In genomic region chr9:53673571-53673970, GRCm38 (mm10) we compare ENCODE assay signal across 9 mouse cellular contexts. TPM values are rescaled to one million over a fixed set of nuclear protein-coding genes. Genes with fewer than 3 reads are reported as not detected.
DNase-seq lines count a peak whose midpoint lies in the region; ATAC-seq and TF ChIP-seq lines count a peak whose summit lies in the region.
"Had no signal": no experiment of that assay in that cellular context is flagged by ENCODE, and none has a peak within 500 bp of the region (broad histone marks: within the 10 kb centered on the region; RNA-seq: fewer than 3 reads in every experiment).

No protein-coding gene starts in this region.

- no peaks in the 10 kb centered on the region for H3K4me1 ChIP-seq in kidney, embryonic 16.5 days (ENCODE audit: insufficient read depth, low read length)
- peaks cover 3% of the 10 kb centered on the region; the same call in 1 of the 2 replicates for H3K4me1 ChIP-seq in embryonic facial prominence, embryonic 10.5 days
- no peaks in the 10 kb centered on the region for H3K4me1 ChIP-seq in midbrain, postnatal 0 days (ENCODE audit: insufficient read depth, low read length)
- H3K4me1 ChIP-seq: embryonic facial prominence, embryonic 15.5 days had no signal

- intact Hi-C loops in left cerebral cortex, postnatal 10 days (cut with DNase I), result no loop called here

- H3K27ac ChIP-seq in kidney, embryonic 16.5 days (ENCODE audit: low read length), result no peak overlapping the region
- H3K27ac ChIP-seq in embryonic facial prominence, embryonic 10.5 days (replicated peaks), result no peak overlapping the region
- no peak overlapping the region for H3K27ac ChIP-seq in midbrain, postnatal 0 days (ENCODE audit: low read depth, low read length)
- H3K27ac ChIP-seq: embryonic facial prominence, embryonic 15.5 days had no signal

- no peaks in the 10 kb centered on the region for H3K27me3 ChIP-seq in kidney, embryonic 16.5 days (ENCODE audit: insufficient read depth, low read length)
- no peaks in the 10 kb centered on the region for H3K27me3 ChIP-seq in embryonic facial prominence, embryonic 10.5 days (replicated peaks; ENCODE audit: low read depth, poor library complexity, severe bottlenecking)
- H3K27me3 ChIP-seq in midbrain, postnatal 0 days (ENCODE audit: insufficient read depth, low read length), result no peaks in the 10 kb centered on the region
- H3K27me3 ChIP-seq: embryonic facial prominence, embryonic 15.5 days had no signal

- no peaks in the 10 kb centered on the region for H3K9me3 ChIP-seq in kidney, embryonic 16.5 days (ENCODE audit: low read length)
- 0 out of 2 replicates have a peak, but pooled peaks cover 2% of the 10 kb centered on the region for H3K9me3 ChIP-seq in embryonic facial prominence, embryonic 10.5 days
- H3K9me3 ChIP-seq in midbrain, postnatal 0 days (ENCODE audit: low read length), result no peaks in the 10 kb centered on the region

- no peak overlapping the region for H3K4me2 ChIP-seq in kidney, embryonic 16.5 days (replicated peaks; ENCODE audit: low read depth, low read length)
- no peak overlapping the region for H3K4me2 ChIP-seq in midbrain, postnatal 0 days (ENCODE audit: low read depth, low read length, poor library complexity, severe bottlenecking)
- H3K4me2 ChIP-seq: embryonic facial prominence, embryonic 15.5 days had no signal

- 13% methylated on average over 3 of the region's 3 CpGs for WGBS in kidney, embryonic 16.5 days
- WGBS in embryonic facial prominence, embryonic 10.5 days, result 21% methylated on average over 3 of the region's 3 CpGs
- WGBS in midbrain, postnatal 0 days, result 24% methylated on average over 3 of the region's 3 CpGs

- peak; percentile 70 for TF ChIP-seq CTCF in midbrain, postnatal 0 days (IDR thresholded peaks at IDR 0.05)

- ATAC-seq in kidney, embryonic 16.5 days (ENCODE audit: low FRiP score, low TSS enrichment), result no peak
- no peak for ATAC-seq in midbrain, postnatal 0 days (ENCODE audit: low FRiP score)

- peak; percentile 84 for DNase-seq in kidney, adult 18-20 months
- peak; percentile 83 for DNase-seq in adrenal gland, postnatal 10 days
- peak; percentile 56 for DNase-seq in embryonic facial prominence, embryonic 10.5 days (ENCODE audit: low spot score)
- peak; percentile 79 for DNase-seq in heart, postnatal 4 days
- peak; percentile 16 to 68 for DNase-seq in left cerebral cortex, postnatal 10 days (ENCODE audit: extremely low spot score in 1 of 2, low spot score in 2 of 2)
- DNase-seq in midbrain, postnatal 0 days (ENCODE audit: low spot score), result peak; percentile 56
- DNase-seq in spleen, postnatal 4 days (ENCODE audit: low spot score in 2 of 2), result peak; percentile 76 to 89

- no peaks in the 10 kb centered on the region for H3K36me3 ChIP-seq in kidney, embryonic 16.5 days (ENCODE audit: insufficient read depth, low read length)
- no peaks in the 10 kb centered on the region for H3K36me3 ChIP-seq in embryonic facial prominence, embryonic 10.5 days (replicated peaks)
- H3K36me3 ChIP-seq in midbrain, postnatal 0 days (ENCODE audit: insufficient read depth, low read length), result no peaks in the 10 kb centered on the region
- H3K36me3 ChIP-seq: embryonic facial prominence, embryonic 15.5 days had no signal

- H3K9ac ChIP-seq in kidney, embryonic 16.5 days (replicated peaks; ENCODE audit: low read length), result no peak overlapping the region
- no peak overlapping the region for H3K9ac ChIP-seq in midbrain, postnatal 0 days (replicated peaks; ENCODE audit: low read length, poor library complexity, severe bottlenecking)
- H3K9ac ChIP-seq: embryonic facial prominence, embryonic 15.5 days had no signal

- H3K4me3 ChIP-seq in kidney, embryonic 16.5 days (ENCODE audit: low read length), result no peak overlapping the region
- H3K4me3 ChIP-seq in embryonic facial prominence, embryonic 10.5 days, result no peak overlapping the region
- H3K4me3 ChIP-seq in midbrain, postnatal 0 days (ENCODE audit: low read depth, low read length), result no peak overlapping the region
- H3K4me3 ChIP-seq: embryonic facial prominence, embryonic 15.5 days had no signal

RNA-seq across cellular contexts. Expression of gene Cul5, which starts 3.8 kb away (rescaled TPM):
- 30.4 and 33.1 TPM in 2 replicates for polyA plus RNA-seq in kidney, embryonic 16.5 days (2015; fragmentation: Nextera tagmentation; extraction: Ambion mirVana)
- total RNA-seq in adrenal gland, postnatal 10 days (2021), result 10 to 100 TPM; 29.8 to 36.0 TPM
- 38.1 and 38.6 TPM in 2 replicates for polyA plus RNA-seq in embryonic facial prominence, embryonic 10.5 days (2016; fragmentation: Nextera tagmentation; extraction: Ambion mirVana)
- total RNA-seq in heart, postnatal 4 days (2021), result 10 to 100 TPM; 41.7 to 42.6 TPM
- total RNA-seq in left cerebral cortex, postnatal 10 days (2021), result 10 to 100 TPM; 51.4 to 57.6 TPM
- total RNA-seq in midbrain, postnatal 0 days (2014; rRNA removed), result 45.3 and 47.0 TPM in 2 replicates
- 31.5 and 36.6 TPM in 2 replicates for polyA plus RNA-seq in midbrain, postnatal 0 days (2015; fragmentation: Nextera tagmentation; extraction: Ambion mirVana)

RNA-seq across cellular contexts. Expression of gene Rab39, which starts 32.5 kb away (rescaled TPM):
- 0.11 and 0.30 TPM in 2 replicates for polyA plus RNA-seq in kidney, embryonic 16.5 days (2015; fragmentation: Nextera tagmentation; extraction: Ambion mirVana)
- total RNA-seq in adrenal gland, postnatal 10 days (2021), result under 1 TPM; 0.72 to 0.73 TPM
- 1.4 and 1.5 TPM in 2 replicates for polyA plus RNA-seq in embryonic facial prominence, embryonic 10.5 days (2016; fragmentation: Nextera tagmentation; extraction: Ambion mirVana)
- total RNA-seq in heart, postnatal 4 days (2021), result under 1 TPM in 1 of 2 experiments, not detected in 1; 0.12 TPM
- total RNA-seq in left cerebral cortex, postnatal 10 days (2021), result 1 to 10 TPM; 1.2 to 1.7 TPM
- total RNA-seq in midbrain, postnatal 0 days (2014; rRNA removed), result 1.2 and 2.5 TPM in 2 replicates
- polyA plus RNA-seq in midbrain, postnatal 0 days (2015; fragmentation: Nextera tagmentation; extraction: Ambion mirVana), result 0.83 and 1.5 TPM in 2 replicates
